Mouse (Mus musculus): Measurements from ENCODE around the gene Zfp651.

GRCm38 (mm10) chr9:121757432-121757831 is 1.7 kb upstream of the Zfp651 start:
- TF ChIP-seq CTCF (IDR thresholded peaks at IDR 0.05; ENCODE audit: control insufficient read depth, insufficient read depth, insufficient read length) = no peak
- no peak for TF ChIP-seq USF1 (IDR thresholded peaks at IDR 0.05; ENCODE audit: low read depth)
- no peak for TF ChIP-seq CEBPB (IDR thresholded peaks at IDR 0.05; ENCODE audit: low read depth)
